Mouse (Mus musculus): ENCODE data around the gene Cenpb.

DNA sequence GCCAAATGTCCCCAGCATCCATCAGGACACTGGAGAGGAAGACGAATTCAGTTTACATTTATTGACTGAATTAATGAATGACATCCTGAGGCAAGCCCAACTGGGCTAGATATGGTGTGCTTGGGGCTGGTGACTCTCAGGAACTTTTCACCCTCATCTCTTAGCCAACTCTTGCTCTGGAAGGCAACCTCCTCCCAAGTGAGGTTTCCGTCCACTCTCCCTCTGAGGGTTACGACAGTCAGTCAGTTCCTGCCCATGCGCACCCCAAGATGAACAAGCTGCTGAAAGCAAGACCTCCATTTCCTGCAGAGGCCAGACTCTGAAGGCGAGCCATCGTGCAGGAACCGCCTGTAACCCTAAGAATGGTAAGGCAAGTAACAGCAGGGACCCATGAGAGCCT lies 22.9 kb downstream of the Cenpb start:
- no peak for TF ChIP-seq CTCF (IDR thresholded peaks at IDR 0.05)
- no peak for TF ChIP-seq POLR2A (IDR thresholded peaks at IDR 0.05; ENCODE audit: insufficient read depth, low read depth, low read length)
- no peak for TF ChIP-seq EP300 (IDR thresholded peaks at IDR 0.05; ENCODE audit: insufficient read depth, low read depth, low read length)
